Mouse (Mus musculus) liver, adult 2 months (tissue): ENCODE data around the gene Nfam1.

Experiments
- CTCF ChIP-seq: fragments of 200-500 bp; IDR thresholded peaks from 2 replicates; pipeline ENCODE4 v1.5.1; 2011; ENCODE audit warnings: low read depth, low read length, control low read depth
- POLR2A ChIP-seq: fragments of 200-500 bp; IDR thresholded peaks from 2 replicates; pipeline ENCODE4 v1.6.1; 2011; ENCODE audit warnings: low read length, control low read depth; ENCODE audit not compliant: insufficient read depth; ENCODE audit errors: extremely low read depth

DNA sequence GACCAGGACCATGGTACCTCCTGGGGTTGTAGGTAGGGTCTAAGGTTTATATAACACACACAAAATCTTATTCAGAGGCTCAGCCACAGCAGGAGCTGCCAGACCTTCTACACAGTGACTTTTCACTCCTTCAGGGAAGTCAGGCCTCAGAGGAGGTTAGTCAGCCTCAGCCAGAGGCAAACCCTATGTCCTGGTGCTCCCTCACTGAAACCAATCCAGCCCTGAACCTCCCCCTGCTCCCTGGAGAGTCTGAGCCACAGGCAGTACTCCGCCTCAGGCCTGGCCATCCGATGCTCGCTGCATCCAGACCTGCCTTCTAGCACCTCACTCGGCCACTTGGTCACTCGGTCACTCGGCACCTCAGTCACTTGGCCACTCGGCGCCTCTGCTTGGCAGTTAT, 82.9 kb downstream of the Nfam1 start:
- TF ChIP-seq POLR2A (no peak), CTCF (no peak)
